Comparison of ENCODE assay signal across 1 mouse cellular context in genomic region chr6:131388040-131389021, GRCm38 (mm10).
TF ChIP-seq lines count a peak whose summit lies in the region.

Gene Ybx3, minus strand, starts transcription at chr6:131388476.

TF ChIP-seq in CH12.LX, 34 proteins besides CTCF, POLR2A, EP300 and RAD21 (continued from another document):
- TF ChIP-seq IRF4 (IDR thresholded peaks at IDR 0.05; ENCODE audit: low read depth, low read length) (0 out of 2 replicates have a peak, but pooled peaks have one; percentile 18), RCOR1 (conservative IDR thresholded peaks at IDR 0.05; ENCODE audit: low read depth, low read length) (no peak), MXI1 (IDR thresholded peaks at IDR 0.05; ENCODE audit: low read depth, low read length) (no peak), MAZ (IDR thresholded peaks at IDR 0.05; ENCODE audit: low read depth, low read length) (no peak), MEF2A (IDR thresholded peaks at IDR 0.05; ENCODE audit: borderline replicate concordance, low read depth, low read length) (peak; percentile 23; the same call in 1 of the 2 replicates), ZC3H11A (IDR thresholded peaks at IDR 0.05; ENCODE audit: low read depth, low read length) (no peak), GABPA (IDR thresholded peaks at IDR 0.05; ENCODE audit: insufficient replicate concordance, low read depth, low read length) (no peak), USF2 (conservative IDR thresholded peaks at IDR 0.05; ENCODE audit: low read depth, low read length) (no peak), HCFC1 (IDR thresholded peaks at IDR 0.05; ENCODE audit: low read depth, low read length) (peak; percentile 47), ZNF384 (IDR thresholded peaks at IDR 0.05; ENCODE audit: low read depth, low read length) (peak; percentile 12; the same call in 1 of the 2 replicates), MAFK (IDR thresholded peaks at IDR 0.05; ENCODE audit: insufficient replicate concordance, low read length) (no peak), NRF1 (IDR thresholded peaks at IDR 0.05; ENCODE audit: low read depth, low read length) (peak; percentile 39; the same call in 1 of the 2 replicates), CHD2 (IDR thresholded peaks at IDR 0.05; ENCODE audit: low read length) (no peak), SIN3A (IDR thresholded peaks at IDR 0.05; ENCODE audit: low read length) (peak; percentile 39; the same call in 1 of the 2 replicates), PAX5 (IDR thresholded peaks at IDR 0.05; ENCODE audit: low read length) (no peak), NELFE (IDR thresholded peaks at IDR 0.05; ENCODE audit: low read depth, low read length) (no peak; the same call in none of the 2 replicates), TCF12 (IDR thresholded peaks at IDR 0.05; ENCODE audit: low read depth, low read length) (peak; percentile 32; the same call in 1 of the 2 replicates), CHD1 (IDR thresholded peaks at IDR 0.05; ENCODE audit: low read depth, low read length) (0 out of 2 replicates have a peak, but pooled peaks have one; percentile 29), ZMIZ1 (IDR thresholded peaks at IDR 0.05; ENCODE audit: low read depth, low read length) (0 out of 2 replicates have a peak, but pooled peaks have one; percentile 56), ZKSCAN1 (IDR thresholded peaks at IDR 0.05; ENCODE audit: borderline replicate concordance, low read depth, low read length) (no peak), POLR2AphosphoS2 (IDR thresholded peaks at IDR 0.05; ENCODE audit: low read depth, low read length) (no peak), BHLHE40 (IDR thresholded peaks at IDR 0.05; ENCODE audit: low read depth, low read length) (no peak)
